Mouse (Mus musculus) hindbrain, embryonic 12.5 days (tissue): Measurements from ENCODE around the gene Ap1m2. TPM values are rescaled to one million over a fixed set of nuclear protein-coding genes. Genes with fewer than 3 reads are reported as not detected.

Experiments
- ATAC-seq: fragments of 200-750 bp; cut with Nextera tagmentation; 2 replicates; pipeline ENCODE4 v1.8.0; 2017; ENCODE audit warnings: moderate TSS enrichment; ENCODE audit not compliant: low FRiP score
- H3K27ac ChIP-seq: fragments of 300-500 bp; sonication (generic); 2 replicates; pipeline ENCODE4 v1.5.1; 2016; ENCODE audit warnings: mild to moderate bottlenecking
- H3K27me3 ChIP-seq: fragments of 300-500 bp; sonication (generic); 2 replicates; pipeline ENCODE4 v1.6.1; 2016; ENCODE audit warnings: mild to moderate bottlenecking
- H3K36me3 ChIP-seq: fragments of 300-500 bp; sonication (generic); 2 replicates; pipeline ENCODE4 v1.6.1; 2016; ENCODE audit warnings: mild to moderate bottlenecking
- H3K4me1 ChIP-seq: fragments of 300-500 bp; sonication (generic); 2 replicates; pipeline ENCODE4 v1.6.1; 2016
- H3K4me2 ChIP-seq: fragments of 300-500 bp; sonication (generic); replicated peaks from 2 replicates; pipeline ENCODE4 v1.6.1; 2016; ENCODE audit warnings: mild to moderate bottlenecking
- H3K4me3 ChIP-seq: fragments of 300-500 bp; sonication (generic); 2 replicates; pipeline ENCODE4 v1.5.1; 2016; ENCODE audit warnings: mild to moderate bottlenecking
- H3K9ac ChIP-seq: fragments of 300-500 bp; sonication (generic); 2 replicates; pipeline ENCODE4 v1.6.1; 2016; ENCODE audit warnings: mild to moderate bottlenecking, moderate library complexity
- H3K9me3 ChIP-seq: fragments of 300-500 bp; sonication (generic); replicated peaks from 2 replicates; pipeline ENCODE4 v1.6.1; 2016; ENCODE audit warnings: mild to moderate bottlenecking
- WGBS: fragments of 180-500 bp; shearing (Covaris S2); methylation state at CpG from one replicate; pipeline ENCODE4 v1.1.7; 2016; 5-methylcytosine and 5-hydroxymethylcytosine counted together
- polyA plus RNA-seq: library from polyadenylated mRNA; unstranded; fragments of >200 nt; fragmentation: Nextera tagmentation; extraction: Ambion mirVana; gene quantifications from 2 replicates; pipeline ENCODE4 v1.2.1, GENCODE M21; 2016

The Ap1m2 gene
- polyA plus RNA-seq = 3.2 and 7.6 TPM in 2 replicates

- no peaks in the 10 kb centered on the region for H3K9me3 ChIP-seq
- H3K9ac ChIP-seq = no peak within 1 kb of the TSS
- peaks cover 20% of the 10 kb centered on the region for H3K27me3 ChIP-seq
- no peak for ATAC-seq
- H3K4me1 ChIP-seq = no peaks in the 10 kb centered on the region
- WGBS = 9% methylated on average over 33 of the region's 35 CpGs
- H3K4me2 ChIP-seq = peak within 1 kb of the TSS; percentile 17; the same call in 1 of the 2 replicates
- H3K4me3 ChIP-seq = peak within 1 kb of the TSS; percentile 23
- H3K27ac ChIP-seq = no peak within 1 kb of the TSS
- no peaks in the 10 kb centered on the region for H3K36me3 ChIP-seq
Measured at GRCm38 (mm10) chr9:21312134-21312533, at the start of gene Ap1m2. TSS of gene Ap1m2 (minus strand) at chr9:21312337.

- Histone ChIP-seq H3K27me3 (peaks cover 6% of the 10 kb centered on the region; the same call in 1 of the 2 replicates), H3K9ac (no peak overlapping the region), H3K27ac (no peak overlapping the region), H3K36me3 (peaks cover 26% of the 10 kb centered on the region), H3K4me3 (no peak overlapping the region), H3K9me3 (no peaks in the 10 kb centered on the region), H3K4me1 (peaks cover 13% of the 10 kb centered on the region), H3K4me2 (no peak overlapping the region)
- ATAC-seq = peak; percentile 50; the same call in 1 of the 2 replicates
- 5% methylated on average over 1 of the region's 1 CpGs for WGBS
Measured at GRCm38 (mm10) chr9:21356981-21357718, 45.0 kb upstream of the Ap1m2 start.

GRCm38 (mm10) chr9:21354796-21355195, 42.7 kb upstream of the Ap1m2 start:
- Histone ChIP-seq H3K4me2 (no peak overlapping the region), H3K9me3 (no peaks in the 10 kb centered on the region), H3K4me3 (no peak overlapping the region), H3K9ac (no peak overlapping the region), H3K4me1 (peaks cover 13% of the 10 kb centered on the region), H3K27ac (no peak overlapping the region), H3K36me3 (peaks cover 39% of the 10 kb centered on the region), H3K27me3 (no peaks in the 10 kb centered on the region)
- no peak for ATAC-seq
- WGBS = 80% methylated on average over 6 of the region's 6 CpGs

- no peak for ATAC-seq
- H3K36me3 ChIP-seq = peaks cover 50% of the 10 kb centered on the region
- peaks cover 13% of the 10 kb centered on the region for H3K4me1 ChIP-seq
- H3K9me3 ChIP-seq = no peaks in the 10 kb centered on the region
- H3K9ac ChIP-seq = no peak overlapping the region
- H3K27me3 ChIP-seq = no peaks in the 10 kb centered on the region
- WGBS = 48% methylated on average over 2 of the region's 2 CpGs
- no peak overlapping the region for H3K27ac ChIP-seq
- no peak overlapping the region for H3K4me3 ChIP-seq
- no peak overlapping the region for H3K4me2 ChIP-seq
Measured at GRCm38 (mm10) chr9:21353373-21353686, 41.2 kb upstream of the Ap1m2 start.

- Histone ChIP-seq H3K4me3 (no peak overlapping the region), H3K9me3 (no peaks in the 10 kb centered on the region), H3K36me3 (peaks cover 56% of the 10 kb centered on the region), H3K4me2 (no peak overlapping the region), H3K27me3 (no peaks in the 10 kb centered on the region), H3K9ac (peak overlapping the region; percentile 43; the same call in 1 of the 2 replicates), H3K4me1 (peaks cover 13% of the 10 kb centered on the region), H3K27ac (peak overlapping the region; percentile 23; the same call in 1 of the 2 replicates)
- no peak for ATAC-seq
- WGBS = 34% methylated on average over 20 of the region's 20 CpGs
Measured at GRCm38 (mm10) chr9:21352463-21353372, 40.6 kb upstream of the Ap1m2 start.

GRCm38 (mm10) chr9:21351702-21352377, 39.7 kb upstream of the Ap1m2 start:
- Histone ChIP-seq H3K4me2 (no peak overlapping the region), H3K27ac (no peak overlapping the region; the same call in 1 of the 2 replicates), H3K4me1 (peaks cover 13% of the 10 kb centered on the region), H3K9me3 (no peaks in the 10 kb centered on the region), H3K4me3 (no peak overlapping the region), H3K9ac (no peak overlapping the region), H3K36me3 (peaks cover 60% of the 10 kb centered on the region), H3K27me3 (no peaks in the 10 kb centered on the region)
- no peak for ATAC-seq
- WGBS = 93% methylated on average over 4 of the region's 4 CpGs

GRCm38 (mm10) chr9:21351178-21351577, 39.0 kb upstream of the Ap1m2 start:
- 89% methylated on average over 7 of the region's 7 CpGs for WGBS
- Histone ChIP-seq H3K4me3 (no peak overlapping the region), H3K9me3 (no peaks in the 10 kb centered on the region), H3K27ac (no peak overlapping the region), H3K36me3 (peaks cover 64% of the 10 kb centered on the region), H3K4me2 (no peak overlapping the region), H3K27me3 (no peaks in the 10 kb centered on the region), H3K4me1 (peaks cover 13% of the 10 kb centered on the region), H3K9ac (no peak overlapping the region)
- ATAC-seq = no peak

- Histone ChIP-seq H3K27ac (no peak overlapping the region), H3K4me3 (no peak overlapping the region), H3K4me2 (no peak overlapping the region), H3K36me3 (peaks cover 65% of the 10 kb centered on the region), H3K9ac (no peak overlapping the region), H3K27me3 (no peaks in the 10 kb centered on the region), H3K9me3 (no peaks in the 10 kb centered on the region), H3K4me1 (peaks cover 9% of the 10 kb centered on the region)
- 97% methylated on average over 3 of the region's 3 CpGs for WGBS
- no peak for ATAC-seq
Measured at GRCm38 (mm10) chr9:21348152-21348551, 36.0 kb upstream of the Ap1m2 start.

- Histone ChIP-seq H3K27me3 (no peaks in the 10 kb centered on the region), H3K9ac (no peak overlapping the region), H3K36me3 (peaks cover 68% of the 10 kb centered on the region), H3K4me1 (no peaks in the 10 kb centered on the region), H3K4me2 (no peak overlapping the region), H3K4me3 (no peak overlapping the region), H3K27ac (no peak overlapping the region), H3K9me3 (no peaks in the 10 kb centered on the region)
- ATAC-seq = no peak
- WGBS = 74% methylated on average over 16 of the region's 16 CpGs
Measured at GRCm38 (mm10) chr9:21346627-21347365, 34.7 kb upstream of the Ap1m2 start.

GRCm38 (mm10) chr9:21340411-21340810, 28.3 kb upstream of the Ap1m2 start:
- ATAC-seq = no peak

GRCm38 (mm10) chr9:21337652-21338051, 25.5 kb upstream of the Ap1m2 start:
- H3K9ac ChIP-seq = peak overlapping the region; percentile 32; the same call in 1 of the 2 replicates
- no peaks in the 10 kb centered on the region for H3K9me3 ChIP-seq
- peaks cover 11% of the 10 kb centered on the region for H3K4me1 ChIP-seq
- H3K4me2 ChIP-seq = no peak overlapping the region
- no peak overlapping the region for H3K27ac ChIP-seq
- peaks cover 10% of the 10 kb centered on the region for H3K36me3 ChIP-seq
- ATAC-seq = no peak
- 10% methylated on average over 20 of the region's 20 CpGs for WGBS
- 0 out of 2 replicates have a peak overlapping the region, but pooled peaks have one; percentile 1 for H3K4me3 ChIP-seq
- no peaks in the 10 kb centered on the region for H3K27me3 ChIP-seq

More at GRCm38 (mm10) chr9:21340411-21340810, 28.3 kb upstream of the Ap1m2 start:
- Histone ChIP-seq H3K9me3 (no peaks in the 10 kb centered on the region), H3K4me2 (no peak overlapping the region), H3K27me3 (no peaks in the 10 kb centered on the region), H3K4me3 (no peak overlapping the region), H3K36me3 (peaks cover 32% of the 10 kb centered on the region), H3K4me1 (peaks cover 7% of the 10 kb centered on the region; the same call in 1 of the 2 replicates), H3K9ac (no peak overlapping the region), H3K27ac (no peak overlapping the region)
- 87% methylated on average over 4 of the region's 4 CpGs for WGBS
